Mouse (Mus musculus) heart, postnatal 4 days (tissue): ENCODE measurements at regions not wholly inside any gene's neighbourhood (a gene's known extent, or its start where the extent isn't known, plus 50 kb on each side); places are given as distances from the start of the nearest gene placed in this dataset.

Experiments
- DNase-seq: peaks from one replicate; pipeline ENCODE4 v3.0.0; 2021

DNA sequence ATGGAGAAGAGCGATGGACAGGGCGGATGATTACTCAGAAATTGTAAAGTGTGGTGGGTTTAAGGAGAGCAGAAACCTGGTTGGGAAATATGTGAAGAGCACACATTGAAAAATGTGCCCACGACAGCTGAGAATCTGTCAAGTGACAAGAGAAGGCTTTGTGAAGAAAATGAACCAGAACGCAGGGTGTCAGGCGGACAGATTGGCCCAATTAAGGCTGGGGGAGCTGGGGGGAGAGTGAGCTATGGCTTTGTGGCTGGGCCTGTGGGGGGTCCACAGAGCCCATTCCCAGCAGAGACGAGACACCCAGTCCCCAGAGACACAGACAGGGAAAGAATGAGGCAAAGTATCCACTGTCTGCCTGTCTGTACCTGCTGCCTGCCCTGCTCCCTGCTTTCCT, 153.3 kb downstream of the Shq1 start:
- DNase-seq = no peak

DNA sequence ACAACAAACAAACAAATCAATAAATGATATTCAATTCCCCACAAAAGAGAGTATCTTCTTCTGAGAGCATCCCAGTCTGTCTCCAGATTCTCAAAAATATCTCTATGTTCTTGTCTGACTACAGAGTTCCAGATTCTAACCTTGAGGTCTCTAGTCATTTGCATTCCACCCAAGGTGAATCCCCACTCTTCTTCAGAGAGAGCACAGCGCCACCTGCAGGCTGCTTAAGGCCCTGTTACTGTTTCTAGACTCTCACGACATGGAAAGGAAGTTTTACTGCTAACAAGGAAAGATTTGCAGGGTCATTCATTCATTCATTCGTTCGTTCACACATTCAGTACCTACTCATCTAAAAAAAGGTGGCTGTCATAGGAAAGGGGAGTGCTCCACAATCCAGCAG, 158.3 kb downstream of the Shq1 start:
- peak; percentile 53 for DNase-seq

- no peak for DNase-seq
These were observed 160.3 kb downstream of the Shq1 start for GRCm38 (mm10) chr6:100510676-100511075.

DNA sequence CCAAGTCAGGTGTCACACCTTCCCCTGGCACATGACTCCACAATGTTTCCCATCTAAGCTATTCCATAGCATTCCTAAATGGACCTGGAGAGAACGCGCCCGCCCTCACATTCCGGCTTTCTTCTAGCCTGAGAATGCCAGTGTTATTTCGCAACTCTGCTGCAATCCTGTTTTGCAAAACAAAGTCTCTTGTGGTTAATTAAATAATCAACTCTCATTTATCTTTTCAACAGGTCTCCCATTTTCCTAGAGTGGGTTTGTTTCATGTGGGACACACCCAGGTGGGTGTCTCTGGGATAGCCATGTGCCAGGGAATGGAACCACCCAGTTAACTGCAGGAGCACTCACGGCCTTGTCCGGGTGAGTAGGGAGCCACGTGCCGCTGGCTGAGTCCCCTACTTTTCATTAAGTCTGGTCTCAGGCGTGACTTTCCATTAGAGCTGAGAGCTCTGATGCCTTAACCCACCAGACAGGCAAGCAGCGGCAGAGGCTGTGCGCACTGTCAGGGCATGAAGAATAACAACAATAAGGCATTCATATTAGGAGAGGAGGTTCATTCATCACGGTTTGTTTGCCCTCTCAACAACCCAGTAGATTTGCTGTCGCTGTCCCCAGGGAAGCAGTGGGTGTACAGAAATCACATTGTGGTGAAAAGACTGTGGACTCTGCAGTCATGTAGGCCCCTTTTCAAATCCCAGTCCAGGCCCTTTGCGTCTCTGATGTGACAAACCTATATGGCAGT, 165.3 kb downstream of the Shq1 start:
- DNase-seq = no peak

GRCm38 (mm10) chr6:100502961-100503782, 167.8 kb downstream of the Shq1 start:
- DNase-seq = peak; percentile 72

DNA sequence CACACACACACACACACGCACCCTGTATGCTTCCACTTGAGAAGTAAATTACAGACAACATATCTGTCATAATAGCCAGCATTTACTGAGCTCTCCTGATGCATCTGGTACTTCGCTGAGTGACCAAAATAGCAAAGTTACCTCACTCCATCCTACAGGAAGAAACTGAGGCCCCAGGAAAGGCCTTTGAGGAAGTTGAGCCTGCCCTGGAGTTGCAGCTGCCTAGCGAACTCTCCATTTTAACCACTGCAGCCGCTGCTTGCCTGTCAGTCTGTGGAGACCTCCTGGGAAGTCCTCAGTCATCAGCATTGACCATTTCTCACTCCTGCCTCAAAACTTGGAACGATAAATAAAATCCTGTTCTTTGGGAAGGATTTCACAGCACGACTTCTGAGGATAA, 168.8 kb downstream of the Shq1 start:
- no peak for DNase-seq

DNA sequence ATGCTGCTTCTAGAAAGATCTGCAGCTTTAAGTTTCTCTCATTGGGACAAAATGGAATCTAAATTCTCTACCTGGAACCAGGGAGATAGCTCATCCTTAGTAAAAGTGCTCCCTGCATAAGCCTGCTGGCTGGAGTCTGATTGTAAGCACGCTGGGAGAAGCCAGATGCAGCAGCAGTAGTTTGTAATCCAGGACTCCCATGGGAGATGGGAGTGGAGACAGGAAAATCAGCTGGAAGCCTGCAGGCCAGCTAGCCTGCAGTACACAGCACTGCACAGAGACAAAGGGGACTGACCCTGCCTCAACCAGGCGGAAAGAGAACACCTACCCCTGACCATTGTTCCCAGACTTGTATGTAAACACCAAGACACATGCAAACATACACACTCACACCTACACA, 170.2 kb downstream of the Shq1 start:
- DNase-seq = peak; percentile 42

DNA sequence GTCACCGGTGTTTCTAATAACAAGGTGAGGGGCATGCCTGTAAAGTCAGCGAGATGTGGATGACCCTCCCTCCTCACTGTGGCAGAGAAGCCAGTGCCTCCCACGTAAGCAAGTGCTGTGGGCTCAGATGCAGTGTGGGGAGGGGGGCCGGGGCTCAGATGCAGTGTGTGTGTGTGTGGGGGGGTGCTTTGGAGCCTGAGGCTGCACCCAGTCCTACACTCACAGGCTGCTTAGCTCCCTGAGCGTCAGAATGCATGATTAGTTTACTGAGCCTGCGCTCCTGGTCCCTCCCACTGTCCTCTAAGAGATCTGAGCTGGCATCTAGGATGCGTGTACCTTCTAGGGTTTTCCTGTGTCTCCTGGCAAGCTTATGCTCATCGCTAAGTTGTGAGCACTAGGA, 170.9 kb downstream of the Shq1 start:
- no peak for DNase-seq

DNA sequence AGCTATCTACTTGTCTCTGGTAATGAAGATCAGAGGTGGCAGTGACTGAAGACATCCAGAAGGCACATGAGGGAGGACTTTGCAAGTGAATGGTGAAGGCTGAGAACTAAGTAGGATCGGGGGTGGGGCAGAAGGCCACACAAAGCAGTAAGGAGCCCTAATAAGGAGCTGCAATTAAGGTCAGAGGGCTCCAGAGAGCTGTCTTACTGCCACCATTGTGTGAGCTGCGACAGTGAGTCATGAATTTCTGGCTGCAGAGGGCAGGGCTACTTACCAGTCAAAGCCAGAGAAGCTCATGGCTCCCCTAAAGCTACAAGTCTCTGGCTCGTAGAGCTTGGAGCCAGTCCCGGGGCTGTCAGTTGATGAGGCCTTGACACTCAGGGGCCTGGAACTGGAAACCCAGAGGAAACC, 172.1 kb downstream of the Shq1 start:
- peak; percentile 23 for DNase-seq

GRCm38 (mm10) chr6:100498126-100498525, 172.8 kb downstream of the Shq1 start:
- no peak for DNase-seq

GRCm38 (mm10) chr6:100496135-100496534, 174.8 kb downstream of the Shq1 start:
- DNase-seq = no peak

DNA sequence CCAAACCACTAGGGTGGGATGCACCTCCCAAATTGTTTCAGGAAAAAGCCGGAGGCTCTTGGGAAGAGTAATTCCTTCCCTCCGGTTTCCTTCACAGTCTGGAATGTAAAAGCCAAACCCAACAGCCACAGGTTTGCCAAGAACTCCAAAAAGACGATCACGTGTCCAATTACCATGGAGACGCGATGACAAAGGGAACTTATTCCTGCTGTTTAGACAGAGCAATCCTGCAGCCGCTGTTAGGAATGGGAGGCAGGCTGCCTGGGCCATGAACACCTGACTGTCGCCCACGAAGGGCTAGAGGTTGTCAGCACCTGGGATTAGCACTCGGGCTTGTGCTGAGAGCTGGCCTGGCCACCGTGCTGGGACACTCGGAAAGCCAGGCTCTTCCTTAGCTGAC, 175.8 kb downstream of the Shq1 start:
- peak; percentile 49 for DNase-seq

DNA sequence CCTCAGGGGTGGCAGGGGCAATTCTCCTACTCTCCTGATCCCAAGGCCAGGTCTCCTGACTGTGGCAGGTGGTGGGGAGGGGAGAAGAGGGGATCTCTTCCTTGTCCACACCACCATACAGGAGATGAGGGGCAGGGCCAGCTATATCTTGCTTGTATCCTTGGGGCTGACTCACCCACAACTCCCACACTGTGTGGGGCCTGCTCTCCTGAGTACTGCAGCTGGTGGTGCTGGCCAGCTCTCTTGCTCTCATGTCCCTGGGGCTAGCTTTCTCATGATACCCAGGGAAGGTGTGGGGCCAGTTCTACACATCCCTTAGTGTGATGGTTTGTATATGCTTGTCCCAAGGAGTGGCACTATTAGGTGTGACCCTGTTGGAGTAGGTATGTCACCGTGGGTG, 177.4 kb downstream of the Shq1 start:
- DNase-seq = no peak

DNA sequence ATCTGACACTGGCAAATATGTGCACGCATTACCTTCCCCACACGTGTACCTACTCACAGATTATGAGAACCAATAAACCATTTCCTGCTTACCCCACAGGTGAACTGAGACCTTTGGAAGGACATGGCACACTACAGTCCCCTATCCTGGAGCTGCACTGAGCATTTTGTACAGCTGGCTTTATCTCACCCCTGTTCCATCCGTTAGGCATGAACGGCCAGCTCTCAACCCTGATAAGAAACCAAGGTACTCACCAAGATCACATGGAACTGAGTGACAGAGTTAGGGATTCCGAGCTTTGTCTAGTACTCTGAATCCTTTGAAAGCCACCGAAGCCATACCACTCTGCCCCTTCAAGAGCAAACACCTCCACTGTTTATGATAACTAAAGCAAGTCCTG, 179.1 kb downstream of the Shq1 start:
- no peak for DNase-seq

DNA sequence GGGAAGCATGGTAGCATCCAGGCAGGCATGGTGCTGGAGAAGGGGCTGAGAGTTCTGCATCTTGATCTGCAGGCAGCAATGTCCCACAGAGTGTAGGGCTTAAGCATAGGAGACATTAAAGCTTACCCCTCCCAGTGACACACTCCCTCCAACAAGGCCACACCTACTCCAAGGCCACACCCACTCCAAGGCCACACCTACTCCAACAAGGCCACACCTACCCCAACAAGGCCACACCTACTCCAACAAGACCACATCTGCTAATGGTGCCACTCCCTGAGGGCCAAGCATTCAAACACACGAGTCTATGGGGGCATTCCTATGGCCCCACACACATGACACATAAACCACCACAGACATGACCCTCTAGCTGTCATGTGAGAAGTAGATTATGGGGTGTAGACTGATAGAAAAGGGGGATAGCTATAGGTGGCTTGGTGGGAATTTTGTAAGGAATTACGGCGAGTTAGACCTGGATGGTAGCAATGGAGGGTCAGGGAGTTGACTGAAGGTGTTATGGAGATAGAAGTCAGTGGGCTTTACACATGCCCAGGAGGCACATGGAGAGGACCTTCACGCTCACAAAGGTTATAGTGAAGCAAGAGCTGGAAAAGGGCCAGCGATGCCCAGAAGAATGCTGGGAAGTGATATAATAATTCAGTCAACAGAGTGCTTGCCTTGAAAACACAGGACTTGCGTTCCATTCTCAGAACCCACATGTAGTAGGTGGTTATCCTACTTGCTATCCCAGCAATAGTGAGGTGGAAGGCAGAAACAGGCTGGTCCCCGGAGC, 179.8 kb downstream of the Shq1 start:
- no peak for DNase-seq

DNA sequence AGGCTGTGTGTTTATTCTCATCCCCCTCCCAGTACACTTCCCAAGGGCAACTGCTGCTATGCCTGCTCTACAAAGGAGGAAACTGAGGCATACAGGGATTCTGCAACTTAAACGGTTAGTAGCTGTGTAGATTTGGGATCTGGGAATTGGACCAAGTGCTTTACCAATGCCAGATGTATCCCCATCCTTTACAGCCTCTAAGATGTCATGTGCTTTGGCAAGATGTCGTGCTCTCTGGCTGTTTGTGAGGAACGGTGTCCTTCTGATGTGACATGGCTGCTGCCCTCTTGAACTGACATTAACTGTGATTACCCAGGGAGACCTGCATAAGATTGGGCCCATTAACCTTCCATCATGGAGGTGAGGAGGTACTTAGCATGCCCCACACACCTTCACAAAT, 187.1 kb downstream of the Shq1 start:
- DNase-seq = no peak

DNA sequence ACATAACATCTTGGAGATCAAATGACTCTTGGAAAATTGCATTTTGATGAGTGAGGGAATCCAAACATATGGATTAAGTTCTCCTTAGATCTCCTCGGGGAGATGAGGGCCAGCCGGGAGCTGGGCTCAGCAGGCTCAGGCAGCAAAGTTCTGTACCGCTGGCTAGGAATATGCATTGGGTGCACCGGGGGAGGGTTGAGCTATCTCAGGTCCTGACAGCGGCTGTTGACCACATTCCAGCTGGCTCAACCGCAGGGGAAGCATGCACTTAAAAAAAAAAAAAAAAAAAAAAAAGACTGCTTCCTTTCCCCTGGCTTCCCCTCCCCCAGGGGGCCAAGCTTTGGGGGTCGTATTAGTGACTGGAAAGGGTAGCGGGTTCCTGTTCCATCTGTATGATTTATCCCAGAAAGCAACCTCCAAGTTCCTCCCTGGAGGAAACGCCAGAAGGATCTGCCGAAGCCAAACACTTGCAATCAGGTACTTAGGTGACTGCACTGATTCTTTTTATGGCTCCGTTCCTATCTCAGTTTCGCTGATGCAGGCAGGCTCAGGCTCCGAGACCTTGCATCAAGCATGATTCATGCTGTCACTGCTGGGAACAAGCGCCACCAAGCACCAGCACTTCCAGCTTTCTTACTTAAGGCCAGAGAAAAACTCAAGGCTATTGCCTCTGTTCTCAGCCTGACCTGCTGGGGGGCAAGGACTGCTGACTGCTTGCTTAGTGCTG, 187.7 kb downstream of the Shq1 start:
- DNase-seq = peak; percentile 56

- no peak for DNase-seq
These were observed 188.4 kb downstream of the Shq1 start for GRCm38 (mm10) chr6:100482572-100482971.

- DNase-seq = no peak
These were observed 190.4 kb downstream of the Shq1 start for GRCm38 (mm10) chr6:100480525-100480924.

GRCm38 (mm10) chr6:100479881-100480280, 191.1 kb downstream of the Shq1 start:
- DNase-seq = peak; percentile 63

- DNase-seq = no peak
These were observed 191.5 kb downstream of the Shq1 start for GRCm38 (mm10) chr6:100479455-100479854.

GRCm38 (mm10) chr6:100476550-100477366, 189.5 kb upstream of the Rybp start:
- DNase-seq = no peak
